Mouse (Mus musculus) layer of hippocampus, adult 2 months (tissue): ENCODE measurements at regions not wholly inside any gene's neighbourhood (a gene's known extent, or its start where the extent isn't known, plus 50 kb on each side); places are given as distances from the start of the nearest gene placed in this dataset.

Experiments
- DNase-seq, 2 experiments: peaks; one replicate each; pipeline ENCODE4 v3.0.0; 2022; ENCODE audit warnings: low spot score in 2 of 2
- H3K27ac ChIP-seq: fragments of 200-600 bp; 2 replicates; pipeline ENCODE4 v1.8.1; 2022
- H3K4me3 ChIP-seq: fragments of 200-600 bp; 2 replicates; pipeline ENCODE4 v1.8.1; 2022; ENCODE audit warnings: mild to moderate bottlenecking
- CTCF ChIP-seq: fragments of 200-600 bp; conservative IDR thresholded peaks from 2 replicates; pipeline ENCODE4 v1.8.1; 2022; ENCODE audit warnings: antibody characterized with exemption, mild to moderate bottlenecking, moderate library complexity

DNA sequence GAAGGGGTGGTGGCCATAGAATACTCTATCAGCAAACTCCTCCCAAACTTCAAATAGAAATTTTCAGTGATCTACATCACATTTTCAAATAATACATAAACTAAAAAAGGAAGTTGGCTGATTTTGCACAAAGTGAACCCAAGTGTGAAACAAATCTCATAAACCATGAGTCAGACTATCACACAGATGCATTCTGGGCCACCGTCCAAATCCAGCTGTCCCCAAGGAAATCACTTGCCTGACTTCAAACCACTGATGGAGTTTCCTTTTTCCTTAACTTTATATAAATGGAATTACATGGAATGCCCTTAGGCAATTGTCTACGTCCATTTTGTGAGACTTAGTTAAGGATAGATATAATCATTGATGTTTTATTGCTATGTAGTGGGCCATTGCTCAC lies 702.8 kb downstream of the Hs3st4 start:
- no peak for DNase-seq
- no peak overlapping the region for H3K27ac ChIP-seq
- no peak for TF ChIP-seq CTCF
- no peak overlapping the region for H3K4me3 ChIP-seq

DNA sequence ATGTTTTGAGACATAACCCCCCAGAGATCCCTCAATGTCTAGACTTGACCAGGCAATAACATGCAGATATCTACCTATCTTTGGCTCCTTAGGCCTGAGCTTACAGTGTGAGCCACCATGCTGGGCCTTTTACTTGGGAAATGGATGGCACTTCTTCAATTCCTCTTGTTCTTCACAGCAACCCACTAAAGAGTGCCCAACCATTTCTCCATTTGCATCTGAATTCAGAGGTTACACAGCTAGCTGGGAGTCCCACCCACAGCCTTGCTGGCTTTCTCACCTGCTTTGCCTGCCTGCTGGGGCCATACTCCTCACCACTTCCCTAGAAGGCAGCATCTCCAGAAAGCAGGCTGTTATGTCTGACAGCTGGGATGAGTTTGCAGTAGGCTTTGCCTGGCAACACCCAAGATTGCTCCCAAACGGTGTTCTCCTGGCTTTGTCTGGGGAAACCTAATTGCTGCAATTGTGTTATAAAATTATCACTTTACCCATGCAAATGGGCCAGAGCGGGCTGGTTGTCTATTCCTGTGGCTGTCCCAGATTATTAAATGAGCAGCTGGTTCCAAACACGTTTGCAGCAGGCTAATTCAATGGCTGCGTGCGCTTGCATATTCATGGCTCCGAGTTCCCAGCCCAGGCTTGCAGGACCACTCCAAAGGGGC lies 721.6 kb downstream of the Hs3st4 start:
- DNase-seq = peak; percentile 24 to 26
- no peak overlapping the region for H3K27ac ChIP-seq
- TF ChIP-seq CTCF = no peak

DNA sequence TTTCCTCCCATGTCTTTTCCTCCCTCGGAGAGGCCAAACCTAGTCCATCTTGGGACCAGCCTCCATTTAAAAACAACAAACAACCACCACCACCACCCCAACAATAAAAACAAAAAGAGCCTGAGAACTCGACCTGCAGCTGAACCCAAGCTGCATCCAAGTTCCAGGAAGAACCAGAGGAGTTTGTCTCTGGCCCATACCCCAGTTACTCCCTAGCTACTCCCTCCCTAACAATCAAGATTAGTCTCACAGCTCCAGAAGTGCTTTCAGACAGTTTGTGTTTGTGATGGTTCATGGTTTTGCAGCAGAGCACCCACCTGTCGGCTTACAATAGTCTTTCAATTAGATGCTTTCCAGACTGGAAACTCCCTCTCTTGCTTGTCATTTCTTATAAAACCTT lies 724.5 kb downstream of the Hs3st4 start:
- no peak for DNase-seq
- Histone ChIP-seq H3K4me3 (no peak overlapping the region), H3K27ac (no peak overlapping the region)
- no peak for TF ChIP-seq CTCF

More for the DNA sequence above, 721.6 kb downstream of the Hs3st4 start:
- H3K4me3 ChIP-seq = no peak overlapping the region

DNA sequence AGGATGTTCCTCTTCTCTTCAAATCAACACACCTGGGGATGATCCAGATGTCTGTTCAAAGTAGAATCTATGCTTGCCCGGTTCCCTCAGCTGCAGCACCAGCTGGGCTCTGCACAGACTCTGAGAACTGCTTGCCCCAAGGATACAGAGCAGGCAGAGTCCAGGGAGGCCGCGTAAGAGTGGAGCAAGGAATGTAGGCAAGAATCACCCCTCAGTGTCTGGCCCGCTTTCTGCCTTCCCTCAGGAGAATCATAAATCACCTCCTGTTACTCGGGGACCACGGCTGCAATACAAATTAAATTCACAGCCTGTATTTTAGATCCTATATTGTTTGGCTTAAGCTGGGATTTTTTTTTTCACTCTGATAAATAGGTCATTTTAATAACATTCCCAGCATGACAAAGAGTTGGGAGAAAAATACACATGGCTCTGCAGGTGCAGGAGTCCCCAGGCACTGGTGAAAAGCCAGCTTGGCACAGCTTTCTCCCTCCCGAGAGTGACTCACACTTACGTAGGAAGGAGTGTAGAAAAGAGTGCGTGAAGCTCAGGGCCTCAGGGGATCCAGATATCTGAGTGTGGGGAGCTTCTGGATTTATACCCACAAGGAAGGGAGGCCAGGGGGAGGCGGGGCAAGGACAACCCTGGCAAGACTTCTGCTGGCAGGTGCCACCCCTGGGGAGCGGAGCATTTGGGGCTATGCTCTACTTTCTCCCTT lies 726.3 kb downstream of the Hs3st4 start:
- peak; percentile 54 to 84 for DNase-seq
- Histone ChIP-seq H3K27ac (no peak overlapping the region), H3K4me3 (no peak overlapping the region)
- TF ChIP-seq CTCF = no peak

DNA sequence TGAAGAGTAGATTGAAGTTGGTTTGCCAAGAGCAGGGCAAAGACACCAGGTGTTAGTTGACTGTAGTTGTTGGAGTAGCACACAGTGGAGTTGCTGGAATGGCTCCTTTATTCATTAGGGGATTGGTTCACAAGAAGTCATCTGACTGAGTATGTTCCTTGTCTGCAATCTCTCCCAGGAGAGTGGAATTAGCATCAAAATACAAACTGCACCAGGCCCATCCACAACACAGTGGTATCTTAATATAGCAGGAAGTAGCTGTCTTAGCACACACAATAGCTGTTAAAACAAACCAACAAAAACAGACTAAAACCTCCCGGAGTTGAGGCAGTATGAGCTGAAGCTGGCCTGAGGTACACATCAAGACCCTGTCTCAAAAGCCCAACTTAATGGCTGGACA lies 723.5 kb upstream of the Kdm8 start:
- no peak for DNase-seq
- Histone ChIP-seq H3K4me3 (no peak overlapping the region), H3K27ac (no peak overlapping the region)
- no peak for TF ChIP-seq CTCF

DNA sequence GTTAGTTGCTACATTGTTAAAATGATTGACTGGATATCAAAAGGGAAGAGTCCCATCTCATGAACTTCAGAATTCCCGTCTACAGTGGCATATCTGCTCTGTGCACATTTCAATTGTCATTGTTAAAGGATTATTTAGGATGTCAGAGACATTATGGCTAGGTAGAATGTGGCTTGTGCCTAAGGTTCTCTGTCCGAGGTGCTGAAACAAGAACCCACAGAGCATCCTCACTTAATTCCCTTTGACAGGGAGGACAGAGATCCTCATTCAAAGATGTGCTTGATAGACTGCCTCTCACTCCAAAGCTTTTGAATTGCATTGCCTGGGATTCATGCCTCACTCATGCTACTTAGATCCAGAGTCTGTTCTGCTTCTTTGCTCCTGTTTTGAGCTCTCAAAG lies 702.4 kb upstream of the Kdm8 start:
- no peak for DNase-seq
- Histone ChIP-seq H3K4me3 (no peak overlapping the region), H3K27ac (no peak overlapping the region)
- no peak for TF ChIP-seq CTCF

DNA sequence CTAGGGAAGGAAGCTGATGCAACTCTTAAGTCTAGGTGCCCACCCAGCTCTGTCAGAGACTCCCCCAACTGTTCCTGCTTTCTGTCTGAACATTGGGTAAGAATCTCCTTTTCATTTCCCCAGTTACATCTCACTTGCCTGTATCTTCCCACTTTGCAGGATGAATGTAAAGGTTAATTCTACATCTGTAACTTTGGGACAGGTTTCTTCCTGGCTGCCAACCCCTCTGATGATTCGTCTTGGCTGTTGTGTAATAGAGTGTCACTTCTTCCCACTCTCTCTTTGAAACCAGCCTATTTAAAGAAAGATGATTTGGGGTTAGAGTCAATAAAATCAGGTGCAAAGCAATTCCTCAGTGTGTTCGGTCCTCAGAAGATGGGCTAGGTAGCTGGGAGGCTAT lies 698.2 kb upstream of the Kdm8 start:
- H3K27ac ChIP-seq = no peak overlapping the region
- TF ChIP-seq CTCF = no peak
- H3K4me3 ChIP-seq = no peak overlapping the region
- DNase-seq = no peak

DNA sequence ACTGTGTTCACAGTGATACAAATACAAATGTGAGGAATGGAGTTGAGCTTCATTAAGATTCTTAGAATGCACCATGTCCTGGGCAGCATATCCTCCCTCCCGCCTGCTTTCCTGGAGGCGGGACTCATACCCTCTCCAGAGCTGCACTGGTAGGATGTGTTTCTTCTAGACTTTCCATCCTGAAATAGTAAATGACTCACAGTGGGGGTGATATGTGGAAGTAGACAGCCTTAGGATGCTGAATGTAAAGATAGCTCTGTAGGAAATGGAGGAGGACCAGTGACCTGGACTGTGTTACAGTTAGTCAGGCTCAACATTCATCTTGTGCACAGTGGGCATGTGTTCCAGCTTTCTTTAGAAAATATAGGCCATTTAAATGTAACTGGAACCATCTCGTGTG lies 696.1 kb upstream of the Kdm8 start:
- H3K27ac ChIP-seq = no peak overlapping the region
- H3K4me3 ChIP-seq = no peak overlapping the region
- TF ChIP-seq CTCF = no peak
- peak in 1 of 2 experiments; percentile 9 for DNase-seq

DNA sequence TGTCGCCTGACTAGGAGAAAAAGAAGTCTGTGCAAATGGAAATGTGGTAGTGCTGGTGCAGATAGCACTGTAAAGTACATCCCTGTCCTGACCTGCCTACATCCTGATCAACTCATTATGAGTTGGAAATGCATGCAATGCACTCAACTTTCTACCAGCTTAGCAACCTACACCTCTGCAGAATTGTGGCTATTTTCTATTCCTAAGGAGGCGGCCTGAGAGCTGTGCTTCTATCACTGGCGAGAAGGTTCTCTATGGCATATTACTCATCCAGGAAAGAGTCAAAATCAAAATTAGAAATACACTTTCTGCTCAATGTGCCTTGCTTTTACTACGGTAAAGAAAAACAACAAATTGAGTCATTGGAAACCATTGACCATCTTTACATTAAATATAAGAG lies 685.4 kb upstream of the Kdm8 start:
- TF ChIP-seq CTCF = no peak
- DNase-seq = no peak
- Histone ChIP-seq H3K27ac (no peak overlapping the region), H3K4me3 (no peak overlapping the region)

DNA sequence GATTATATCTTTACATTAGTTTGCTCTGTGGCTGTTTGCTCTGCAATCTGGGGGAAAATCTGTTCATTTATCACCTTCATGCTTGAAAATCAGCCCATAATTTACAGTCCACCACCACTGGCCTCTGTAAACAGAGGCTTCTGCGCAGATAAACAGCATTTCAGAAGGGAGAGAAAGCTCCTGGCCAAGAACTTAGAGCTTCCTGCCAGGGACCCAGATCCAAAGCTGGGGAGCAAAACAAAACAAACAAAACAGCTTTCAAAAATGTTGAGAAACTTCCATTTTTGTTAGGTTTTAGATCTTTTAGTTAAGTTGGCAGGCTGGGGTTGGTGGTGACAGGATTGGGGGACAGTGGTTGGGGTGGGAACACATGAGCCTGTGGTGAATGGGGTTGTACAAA lies 666.7 kb upstream of the Kdm8 start:
- no peak for TF ChIP-seq CTCF
- DNase-seq = no peak
- no peak overlapping the region for H3K27ac ChIP-seq
- H3K4me3 ChIP-seq = no peak overlapping the region

DNA sequence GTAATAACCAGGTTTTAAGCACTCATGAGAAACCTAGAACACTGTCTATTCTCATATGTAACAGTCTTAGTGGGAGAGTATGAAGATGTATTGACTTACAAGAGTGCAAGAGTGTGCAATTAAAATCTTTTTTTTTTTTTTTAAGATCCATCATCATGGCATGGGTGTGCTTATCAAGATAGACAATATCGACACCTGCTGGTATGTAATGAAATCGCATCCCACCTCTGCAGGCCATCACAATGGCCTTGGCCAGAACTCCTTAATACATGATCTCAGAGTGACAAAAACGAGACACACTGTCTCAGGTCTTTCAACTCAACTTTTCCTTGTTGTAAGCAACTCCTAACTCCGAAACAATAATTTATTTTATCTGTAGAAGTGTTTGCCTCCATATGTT lies 661.7 kb upstream of the Kdm8 start:
- DNase-seq = peak; percentile 9 to 32
- Histone ChIP-seq H3K4me3 (no peak overlapping the region), H3K27ac (no peak overlapping the region)
- peak; percentile 89 for TF ChIP-seq CTCF

DNA sequence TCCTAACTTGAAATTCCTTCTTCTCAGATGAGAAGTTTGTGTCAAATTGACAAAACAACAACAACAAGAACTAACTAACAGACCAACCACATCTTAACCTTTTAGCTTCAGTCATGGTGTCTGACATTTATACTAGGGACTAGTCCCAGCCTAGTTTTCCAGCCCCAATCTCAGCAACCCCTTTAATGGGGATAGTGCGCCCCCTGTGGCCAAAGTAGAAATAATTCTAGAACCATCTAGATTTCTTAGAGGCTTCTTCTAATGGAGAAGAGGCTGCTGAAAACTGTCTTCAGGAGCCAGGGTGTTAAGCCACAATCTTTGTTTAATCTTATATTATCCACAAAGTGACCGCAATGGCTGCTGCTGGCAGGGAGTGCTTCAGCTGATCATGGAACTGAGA lies 659.5 kb upstream of the Kdm8 start:
- no peak for DNase-seq

DNA sequence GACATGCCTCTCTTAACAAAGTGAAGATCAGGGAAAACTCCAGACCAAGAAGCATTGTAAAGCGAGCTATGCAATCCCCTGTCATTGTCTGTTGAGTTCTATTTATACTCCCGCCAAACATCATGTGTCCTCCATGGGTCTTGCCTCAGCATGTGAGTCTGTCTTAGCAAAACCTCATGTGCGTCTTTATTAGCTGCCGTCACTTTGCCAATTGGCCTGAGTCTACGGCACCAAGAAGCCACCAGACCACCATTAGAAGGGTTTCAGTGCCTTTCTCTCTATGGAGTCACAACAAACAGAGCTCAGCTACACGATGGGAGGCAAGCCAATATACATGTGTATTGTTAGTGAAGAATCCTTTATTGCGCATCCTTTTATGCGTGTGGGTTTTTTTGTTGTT lies 658.6 kb upstream of the Kdm8 start:
- Histone ChIP-seq H3K4me3 (no peak overlapping the region), H3K27ac (no peak overlapping the region)
- DNase-seq = no peak
- TF ChIP-seq CTCF = no peak

More for the DNA sequence above, 659.5 kb upstream of the Kdm8 start:
- Histone ChIP-seq H3K4me3 (no peak overlapping the region), H3K27ac (no peak overlapping the region)
- peak; percentile 61 for TF ChIP-seq CTCF

DNA sequence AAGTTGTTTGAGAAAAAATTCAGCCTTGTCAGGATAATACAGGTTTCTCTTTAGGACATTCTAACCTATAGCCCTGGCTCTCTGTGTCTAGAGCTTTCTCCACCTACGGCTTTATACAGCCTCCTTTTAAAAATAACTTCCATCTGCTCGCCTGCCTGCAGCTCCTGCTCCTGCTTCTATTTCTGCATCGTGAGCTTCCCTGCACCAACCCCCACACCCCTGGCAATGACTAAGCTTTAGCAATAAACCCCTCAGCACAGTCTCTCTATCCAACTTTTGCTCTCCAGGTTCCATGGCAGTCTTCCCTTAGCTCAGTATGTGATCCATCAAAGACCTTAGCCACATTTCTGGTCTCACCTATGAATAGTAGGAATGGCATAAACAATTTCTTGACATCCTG lies 655.7 kb upstream of the Kdm8 start:
- DNase-seq = peak; percentile 65 to 77
- Histone ChIP-seq H3K27ac (no peak overlapping the region), H3K4me3 (no peak overlapping the region)
- TF ChIP-seq CTCF = no peak

DNA sequence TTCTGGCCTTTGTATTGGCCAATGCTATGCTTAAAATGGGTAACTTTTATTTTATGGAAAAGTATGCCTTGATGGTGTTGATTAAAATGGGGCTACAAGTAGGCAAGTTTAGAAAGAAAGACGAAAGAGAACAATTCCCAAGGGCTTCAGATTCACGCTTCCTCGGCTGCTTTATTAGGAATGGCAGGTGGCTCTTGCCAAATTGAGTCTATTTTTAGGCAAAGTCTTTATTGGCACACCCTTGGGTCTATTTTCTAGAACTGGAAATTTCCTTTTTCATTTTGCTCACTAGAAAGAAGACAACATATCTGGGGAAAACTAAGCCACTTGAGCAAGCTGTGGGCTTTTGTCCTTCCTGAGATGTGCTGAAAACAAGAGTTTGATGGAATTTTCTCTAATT lies 641.4 kb upstream of the Kdm8 start:
- Histone ChIP-seq H3K4me3 (no peak overlapping the region), H3K27ac (no peak overlapping the region)
- DNase-seq = peak in 1 of 2 experiments; percentile 19
- no peak for TF ChIP-seq CTCF
